Mouse (Mus musculus) large intestine, adult 2 months (tissue): ENCODE measurements around the gene Pes1. TPM values are rescaled to one million over a fixed set of nuclear protein-coding genes. Genes with fewer than 3 reads are reported as not detected.
"Not testable (repeated sequence)": the region's sequence is repeated elsewhere in the genome, so short reads cannot be mapped to it uniquely, and the experiment has no call there.

ENCODE experiments used
- DNase-seq: peaks from one replicate; pipeline ENCODE4 v3.0.0-alpha.2; 2012; ENCODE audit warnings: low read depth, low spot score
- WGBS: fragments of 180-500 bp; shearing (Covaris S2); methylation state at CpG from one replicate; pipeline ENCODE4 v1.1.7; 2018; 5-methylcytosine and 5-hydroxymethylcytosine counted together
- polyA plus RNA-seq: library from polyadenylated mRNA; depleted of rRNA; stranded (reverse); fragments of >200 nt; gene quantifications from 2 replicates; pipeline ENCODE4 v1.2.3, GENCODE M21; 2012; rRNA removed

The Pes1 gene
- polyA plus RNA-seq, 1 experiment: 34.2 TPM

DNA sequence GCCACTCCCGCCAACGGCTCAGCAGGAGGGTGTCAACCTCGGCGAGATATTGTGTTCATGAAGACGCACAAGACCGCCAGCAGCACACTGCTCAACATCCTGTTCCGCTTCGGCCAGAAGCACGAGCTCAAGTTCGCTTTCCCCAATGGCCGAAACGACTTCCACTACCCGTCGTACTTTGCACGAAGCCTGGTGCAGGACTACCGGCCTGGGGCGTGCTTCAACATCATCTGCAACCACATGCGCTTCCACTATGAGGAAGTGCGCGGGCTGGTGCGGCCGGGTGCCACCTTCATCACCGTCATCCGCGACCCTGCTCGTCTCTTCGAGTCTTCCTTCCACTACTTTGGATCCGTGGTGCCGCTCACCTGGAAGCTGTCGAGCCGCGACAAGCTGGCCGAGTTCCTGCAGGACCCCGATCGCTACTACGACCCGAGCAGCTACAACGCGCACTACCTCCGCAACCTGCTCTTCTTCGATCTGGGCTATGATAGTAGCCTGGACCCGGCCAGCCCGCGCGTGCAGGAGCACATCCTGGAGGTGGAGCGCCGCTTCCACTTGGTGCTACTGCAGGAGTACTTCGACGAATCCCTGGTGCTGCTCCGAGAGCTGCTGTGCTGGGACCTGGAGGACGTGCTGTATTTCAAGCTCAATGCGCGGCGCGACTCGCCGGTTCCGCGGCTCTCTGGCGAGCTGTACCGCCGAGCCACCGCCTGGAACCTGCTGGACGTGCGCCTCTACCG, 34.4 kb downstream of the Pes1 start:
- DNase-seq: no peak
- 63% methylated on average over 66 of the region's 66 CpGs for WGBS

- 21% methylated on average over 5 of the region's 5 CpGs for WGBS
- peak; percentile 59 for DNase-seq
Observed at GRCm38 (mm10) chr11:3999547-3999946, 35.8 kb downstream of the Pes1 start.

- no peak for DNase-seq
- WGBS: 8% methylated on average over 5 of the region's 5 CpGs
Observed at GRCm38 (mm10) chr11:4001603-4002002, 37.8 kb downstream of the Pes1 start.

DNA sequence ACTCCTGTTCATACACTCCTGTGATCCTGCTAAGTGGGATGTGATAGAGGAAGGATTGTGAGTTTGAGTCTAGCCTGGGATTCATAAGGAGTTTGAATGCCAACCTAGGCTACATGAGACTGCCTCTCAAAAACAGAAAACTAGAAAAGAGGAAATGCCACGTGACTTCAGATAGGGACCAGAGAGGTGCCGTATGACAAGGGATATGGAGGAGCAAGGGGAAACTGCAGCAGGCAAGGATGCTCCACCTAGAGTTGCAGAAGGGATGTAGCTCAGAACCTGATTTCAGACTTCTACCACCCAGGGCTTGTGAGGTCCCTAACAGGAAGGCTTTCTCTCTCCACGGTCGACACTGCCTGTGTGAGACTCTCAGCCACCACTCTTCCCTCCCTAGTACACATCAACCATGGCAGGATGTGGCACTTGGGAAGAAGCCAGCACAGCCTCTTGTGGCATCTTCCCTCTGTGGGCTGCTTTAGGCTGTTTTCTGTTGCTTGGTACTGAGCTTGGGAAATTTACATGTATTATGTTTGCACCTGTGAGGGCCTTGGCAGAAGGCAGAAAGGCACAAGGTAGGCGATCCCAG, 41.5 kb downstream of the Pes1 start:
- no peak for DNase-seq
- 65% methylated on average over 5 of the region's 5 CpGs for WGBS

DNA sequence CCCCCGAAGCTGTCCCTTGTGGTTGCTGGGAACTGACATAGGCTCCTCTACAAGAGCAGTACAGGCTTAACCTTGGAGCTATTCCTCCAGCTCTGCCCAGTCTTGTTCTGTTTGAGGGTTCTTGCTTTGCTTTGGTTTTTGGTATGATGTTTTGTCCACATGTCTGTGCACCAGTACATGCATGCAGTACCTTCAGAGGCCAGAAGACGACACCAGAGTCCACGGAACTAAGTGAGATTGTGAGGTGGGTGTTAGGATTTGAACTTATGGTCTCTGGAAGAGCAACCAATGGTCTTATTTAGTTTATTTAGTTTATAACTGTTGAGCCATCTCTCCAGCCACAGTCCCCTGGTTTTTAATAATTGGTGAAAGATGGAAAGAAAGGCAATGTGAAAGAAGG, 42.7 kb downstream of the Pes1 start:
- no peak for DNase-seq
- WGBS: 80% methylated on average over 3 of the region's 3 CpGs

DNA sequence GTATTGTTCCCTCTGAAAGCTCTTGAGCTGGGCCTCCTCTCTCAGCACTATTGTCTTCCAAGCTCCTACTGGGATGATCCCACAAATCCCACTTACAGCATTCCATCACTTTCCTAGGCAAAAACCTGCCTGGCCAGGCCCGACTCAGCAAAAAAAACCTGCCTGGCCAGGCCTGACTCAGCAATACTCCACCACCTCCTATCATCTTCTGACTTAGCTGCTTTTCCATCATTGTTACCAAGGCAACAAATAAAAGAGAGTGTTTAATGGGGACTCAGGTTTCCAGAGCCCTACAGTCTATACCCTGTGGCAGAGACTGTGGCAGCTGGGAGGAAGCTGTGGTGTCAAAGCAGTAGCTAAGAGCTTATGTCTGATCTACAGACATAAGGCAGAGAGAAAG, 48.8 kb downstream of the Pes1 start:
- no peak for DNase-seq
- WGBS: 78% methylated on average over 1 of the region's 1 CpGs

- WGBS: 82% methylated on average over 14 of the region's 14 CpGs
- not testable (repeated sequence) for DNase-seq
Observed at GRCm38 (mm10) chr11:4015796-4016195, 52.0 kb downstream of the Pes1 start.

- DNase-seq: not testable (repeated sequence)
- 80% methylated on average over 13 of the region's 13 CpGs for WGBS
Observed at GRCm38 (mm10) chr11:4022111-4022510, 58.3 kb downstream of the Pes1 start.

GRCm38 (mm10) chr11:4023321-4023720, 59.5 kb downstream of the Pes1 start:
- WGBS: 47% methylated on average over 2 of the region's 2 CpGs
- DNase-seq: no peak

DNA sequence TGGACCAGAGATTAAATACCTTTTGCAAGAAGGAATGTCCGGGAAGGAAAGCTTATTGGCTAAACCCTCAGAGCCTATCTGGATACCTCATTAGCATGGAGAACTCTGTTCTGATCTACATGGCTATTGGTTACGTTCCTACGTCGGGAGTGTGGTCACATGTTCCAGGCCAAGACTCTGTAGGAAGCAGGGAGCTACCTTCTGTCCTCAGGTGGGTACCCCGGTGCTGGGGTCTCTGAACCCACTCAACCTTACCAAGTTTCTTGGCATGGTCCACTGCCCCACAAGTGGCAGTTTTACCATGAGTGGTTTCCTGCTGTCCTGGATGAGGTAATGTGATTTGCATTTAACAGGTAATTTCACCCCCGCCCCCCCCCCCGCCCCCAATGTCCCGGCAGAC, 63.3 kb downstream of the Pes1 start:
- 78% methylated on average over 8 of the region's 8 CpGs for WGBS
- no peak for DNase-seq

DNA sequence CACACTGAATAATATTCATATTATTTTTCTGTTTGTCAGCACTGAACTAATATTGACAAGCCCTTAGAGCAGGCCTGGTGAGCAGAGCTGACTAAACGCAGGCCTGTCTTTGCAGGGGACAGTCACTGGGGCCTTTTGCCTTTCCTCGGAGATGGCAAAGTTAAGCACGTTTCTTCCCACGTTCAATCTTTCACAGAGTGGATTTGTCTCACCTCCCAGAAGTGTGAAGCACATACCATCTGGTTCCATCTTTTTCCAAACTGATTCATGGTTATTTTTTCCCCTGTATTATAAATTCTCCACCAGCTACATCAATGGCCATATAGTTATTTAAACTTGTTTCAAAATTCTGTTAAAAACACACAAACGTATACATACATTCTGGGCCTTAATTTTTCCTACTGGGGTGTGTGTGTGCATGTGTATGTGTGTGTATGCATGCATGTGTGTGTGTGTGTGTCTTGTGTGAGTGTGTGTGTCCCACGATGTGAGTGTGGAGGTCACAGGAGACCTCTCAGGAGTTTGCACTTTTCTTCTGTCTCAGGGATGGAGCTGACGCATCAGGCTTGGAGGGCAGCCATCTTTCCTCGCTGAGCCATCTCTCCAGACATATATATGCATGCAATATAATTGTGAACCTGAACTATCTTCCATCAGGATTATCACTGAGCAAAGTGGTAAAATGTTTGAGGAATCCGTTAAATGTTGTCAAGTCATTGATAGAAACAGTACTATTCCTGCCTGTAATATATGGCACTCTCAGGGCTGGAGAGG, 64.0 kb downstream of the Pes1 start:
- 65% methylated on average over 9 of the region's 9 CpGs for WGBS
- no peak for DNase-seq

DNA sequence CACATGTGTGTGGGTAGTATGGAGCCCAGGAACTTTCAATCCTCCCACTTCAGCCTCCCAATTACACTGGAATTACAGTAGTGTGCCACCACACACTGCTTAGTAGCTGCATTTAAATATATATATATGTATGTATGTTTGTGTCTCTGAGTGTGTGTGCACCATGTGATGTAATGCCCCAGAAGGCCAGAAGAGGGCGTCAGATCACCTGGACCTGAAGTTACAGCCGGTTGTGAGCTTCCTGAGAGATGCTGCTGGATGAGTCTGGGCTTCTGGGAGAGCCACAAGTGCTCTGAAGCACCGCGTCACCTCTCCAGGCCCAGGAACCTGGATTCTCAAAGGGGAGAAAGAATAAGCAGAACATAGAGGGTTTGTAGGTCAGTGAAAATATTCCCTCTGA, 65.6 kb downstream of the Pes1 start:
- no peak for DNase-seq
- WGBS: 66% methylated on average over 4 of the region's 4 CpGs

Other genes with a start within 250 kb of the Pes1 start
- 0.23 and 0.68 TPM in 2 replicates for gene Osbp2, start 100.1 kb upstream of the Pes1 start, polyA plus RNA-seq
- gene 4921536K21Rik, start 68.9 kb upstream of the Pes1 start, polyA plus RNA-seq: 0.33 and 0.58 TPM in 2 replicates
- gene Dusp18, start 68.7 kb upstream of the Pes1 start, polyA plus RNA-seq: 4.0 TPM in 2 replicates
- 3.0 and 3.5 TPM in 2 replicates for gene Slc35e4, start 49.3 kb upstream of the Pes1 start, polyA plus RNA-seq
- gene Tcn2, start 31.8 kb upstream of the Pes1 start, polyA plus RNA-seq: 292 and 424 TPM in 2 replicates
- gene 4930556J24Rik, start 12.8 kb downstream of the Pes1 start, polyA plus RNA-seq: 0.23 TPM in 1 of 2 replicates, not detected in the other
- 44.4 and 68.9 TPM in 2 replicates for gene Gal3st1, start 19.7 kb downstream of the Pes1 start, polyA plus RNA-seq
- gene Sec14l4, start 67.5 kb downstream of the Pes1 start, polyA plus RNA-seq: 0.05 TPM in 1 of 2 replicates, not detected in the other
- not detected in 2 replicates for gene Sec14l3, start 100.9 kb downstream of the Pes1 start, polyA plus RNA-seq
- gene Mtfp1, start 131.5 kb downstream of the Pes1 start, polyA plus RNA-seq: 18.0 and 26.5 TPM in 2 replicates
- gene Sec14l2, start 159.4 kb downstream of the Pes1 start, polyA plus RNA-seq: 15.1 and 54.4 TPM in 2 replicates
- 16.1 and 16.4 TPM in 2 replicates for gene Rnf215, start 171.2 kb downstream of the Pes1 start, polyA plus RNA-seq
- 2.7 and 2.9 TPM in 2 replicates for gene Ccdc157, start 196.3 kb downstream of the Pes1 start, polyA plus RNA-seq
- 21.0 and 27.8 TPM in 2 replicates for gene Sf3a1, start 196.4 kb downstream of the Pes1 start, polyA plus RNA-seq
- 30.9 and 35.5 TPM in 2 replicates for gene Tbc1d10a, start 222.8 kb downstream of the Pes1 start, polyA plus RNA-seq